Mouse (Mus musculus) neural tube, embryonic 11.5 days (tissue): ENCODE measurements around the gene Neurl4. TPM values are rescaled to one million over a fixed set of nuclear protein-coding genes. Genes with fewer than 3 reads are reported as not detected.

Experiments used
- ATAC-seq: fragments of 200-750 bp; cut with Nextera tagmentation; 2 replicates; pipeline ENCODE4 v1.8.0; 2017; ENCODE audit warnings: moderate number of reproducible peaks, mild to moderate bottlenecking, moderate TSS enrichment, moderate library complexity; ENCODE audit not compliant: insufficient read depth, low FRiP score, low TSS enrichment
- DNase-seq: peaks from one replicate; pipeline ENCODE4 v3.0.0-alpha.2; 2015; ENCODE audit warnings: low spot score
- H3K27ac ChIP-seq: fragments of 300-500 bp; sonication (generic); 2 replicates; pipeline ENCODE4 v1.5.1; 2014; ENCODE audit warnings: low read depth, mild to moderate bottlenecking, low read length
- H3K27me3 ChIP-seq: fragments of 300-500 bp; sonication (generic); 2 replicates; pipeline ENCODE4 v1.6.1; 2014; ENCODE audit warnings: mild to moderate bottlenecking, low read length, mixed read lengths; ENCODE audit not compliant: control insufficient read depth, insufficient read depth
- H3K36me3 ChIP-seq: fragments of 300-500 bp; sonication (generic); 2 replicates; pipeline ENCODE4 v1.6.1; 2014; ENCODE audit warnings: mild to moderate bottlenecking, low read length, moderate library complexity, mixed read lengths; ENCODE audit not compliant: control insufficient read depth, insufficient read depth
- H3K4me1 ChIP-seq: fragments of 300-500 bp; sonication (generic); 2 replicates; pipeline ENCODE4 v1.6.1; 2014; ENCODE audit warnings: low read length, mixed read lengths; ENCODE audit not compliant: control insufficient read depth, insufficient read depth
- H3K4me2 ChIP-seq: fragments of 300-500 bp; sonication (generic); 2 replicates; pipeline ENCODE4 v1.6.1; 2014; ENCODE audit warnings: low read depth, mild to moderate bottlenecking, moderate library complexity
- H3K4me3 ChIP-seq: fragments of 300-500 bp; sonication (generic); 2 replicates; pipeline ENCODE4 v1.5.1; 2014; ENCODE audit warnings: low read depth, low read length
- H3K9ac ChIP-seq: fragments of 300-500 bp; sonication (generic); 2 replicates; pipeline ENCODE4 v1.6.1; 2014; ENCODE audit warnings: mild to moderate bottlenecking, low read length
- H3K9me3 ChIP-seq: fragments of 300-500 bp; sonication (generic); 2 replicates; pipeline ENCODE4 v1.6.1; 2016; ENCODE audit warnings: low read length; ENCODE audit not compliant: control insufficient read depth
- WGBS: fragments of 180-500 bp; shearing (Covaris S2); extraction: QIAGEN DNeasy Blood & Tissue Kit; methylation state at CpG from one replicate; pipeline ENCODE4 v1.1.7; 2014; 5-methylcytosine and 5-hydroxymethylcytosine counted together
- polyA plus RNA-seq: library from polyadenylated mRNA; unstranded; fragments of >200 nt; fragmentation: Nextera tagmentation; extraction: Ambion mirVana; gene quantifications from 2 replicates; pipeline ENCODE4 v1.2.1, GENCODE M21; 2014

Neurl4 gene
- polyA plus RNA-seq, 1 experiment from 2014 or later: 14.2 TPM

GRCm38 (mm10) chr11:69931769-69932168 lies 30.9 kb downstream of the Neurl4 start:
- no peak overlapping the region for H3K9ac ChIP-seq
- DNase-seq: no peak
- H3K27ac ChIP-seq: no peak overlapping the region
- H3K9me3 ChIP-seq: no peaks in the 10 kb centered on the region
- no peak overlapping the region for H3K4me3 ChIP-seq
- no peak overlapping the region for H3K4me2 ChIP-seq
- H3K4me1 ChIP-seq: peaks cover 10% of the 10 kb centered on the region; the same call in 1 of the 2 replicates
- H3K36me3 ChIP-seq: no peaks in the 10 kb centered on the region
- peaks cover 13% of the 10 kb centered on the region for H3K27me3 ChIP-seq
- 74% methylated on average over 8 of the region's 8 CpGs for WGBS
- ATAC-seq: no peak

GRCm38 (mm10) chr11:69932254-69932653 lies 31.4 kb downstream of the Neurl4 start:
- no peak overlapping the region for H3K4me3 ChIP-seq
- H3K27ac ChIP-seq: no peak overlapping the region
- no peak overlapping the region for H3K4me2 ChIP-seq
- H3K9ac ChIP-seq: no peak overlapping the region
- no peaks in the 10 kb centered on the region for H3K9me3 ChIP-seq
- DNase-seq (peak; percentile 7), ATAC-seq (no peak)
- peaks cover 12% of the 10 kb centered on the region; the same call in 1 of the 2 replicates for H3K4me1 ChIP-seq
- H3K36me3 ChIP-seq: no peaks in the 10 kb centered on the region
- 43% methylated on average over 3 of the region's 3 CpGs for WGBS
- peaks cover 18% of the 10 kb centered on the region for H3K27me3 ChIP-seq

DNA sequence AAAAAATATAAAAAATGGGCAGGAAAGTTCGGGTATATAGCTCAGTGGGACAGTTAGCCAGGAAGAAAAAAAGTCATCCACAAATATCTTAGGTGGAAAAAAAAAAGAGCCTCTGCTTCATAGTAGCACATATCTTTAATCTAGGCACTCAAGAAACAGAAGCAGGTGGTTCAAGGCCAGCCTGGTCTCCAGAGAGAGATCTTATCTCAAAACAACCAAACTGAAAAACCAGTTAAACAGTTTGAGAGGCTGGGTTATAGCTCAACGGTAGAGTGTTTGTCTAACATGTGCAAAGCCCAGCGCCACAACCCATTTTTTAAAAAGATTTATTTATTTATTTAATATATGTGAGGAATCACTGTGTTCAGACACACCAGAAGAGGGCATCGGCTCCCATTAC lies 32.2 kb downstream of the Neurl4 start:
- Histone ChIP-seq H3K9ac (no peak overlapping the region), H3K4me2 (no peak overlapping the region), H3K4me1 (peaks cover 12% of the 10 kb centered on the region; the same call in 1 of the 2 replicates), H3K36me3 (no peaks in the 10 kb centered on the region), H3K4me3 (no peak overlapping the region), H3K27me3 (peaks cover 26% of the 10 kb centered on the region), H3K27ac (no peak overlapping the region), H3K9me3 (no peaks in the 10 kb centered on the region)
- 79% methylated on average over 4 of the region's 4 CpGs for WGBS
- no peak for DNase-seq
- ATAC-seq: no peak

GRCm38 (mm10) chr11:69934169-69934568 lies 33.3 kb downstream of the Neurl4 start:
- Histone ChIP-seq H3K27ac (no peak overlapping the region), H3K4me2 (peak overlapping the region; percentile 27; the same call in 1 of the 2 replicates), H3K36me3 (no peaks in the 10 kb centered on the region), H3K9ac (no peak overlapping the region), H3K4me1 (peaks cover 12% of the 10 kb centered on the region; the same call in 1 of the 2 replicates), H3K27me3 (peaks cover 32% of the 10 kb centered on the region), H3K4me3 (no peak overlapping the region), H3K9me3 (no peaks in the 10 kb centered on the region)
- WGBS: under 1% methylated on average over 18 of the region's 18 CpGs
- peak; percentile 39; the same call in 1 of the 2 replicates for ATAC-seq
- peak; percentile 93 for DNase-seq

DNA sequence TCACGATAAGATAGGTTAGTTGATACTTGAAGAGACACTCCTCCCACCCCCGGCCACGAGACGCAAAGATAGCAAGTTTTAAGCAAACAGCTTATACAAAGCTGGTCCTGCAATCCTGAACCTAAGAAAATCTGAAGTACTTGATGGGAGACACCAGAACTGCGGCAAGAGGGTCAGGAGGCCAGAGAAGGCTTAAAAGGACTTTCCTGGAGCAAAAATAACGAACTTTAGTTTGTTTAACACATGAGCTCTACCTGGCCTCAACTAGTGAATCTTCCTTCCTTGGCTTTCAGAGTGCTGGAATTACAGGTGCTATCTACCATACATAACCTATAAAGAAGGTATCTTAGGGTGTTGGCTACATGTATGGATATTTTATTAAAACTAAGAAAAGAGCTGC lies 33.8 kb downstream of the Neurl4 start:
- H3K4me2 ChIP-seq: peak overlapping the region; percentile 99; the same call in 1 of the 2 replicates
- peaks cover 32% of the 10 kb centered on the region for H3K27me3 ChIP-seq

GRCm38 (mm10) chr11:69935137-69935879 lies 34.4 kb downstream of the Neurl4 start, which contains the start of gene Ybx2:
Gene Ybx2 (plus strand): TSS chr11:69935796.
- peak within 1 kb of the TSS; percentile 47 for H3K9ac ChIP-seq
- no peak within 1 kb of the TSS for H3K27ac ChIP-seq
- H3K4me1 ChIP-seq: peaks cover 12% of the 10 kb centered on the region; the same call in 1 of the 2 replicates
- H3K4me2 ChIP-seq: peak within 1 kb of the TSS; percentile 99
- peak within 1 kb of the TSS; percentile 55 for H3K4me3 ChIP-seq
- WGBS: 2% methylated on average over 30 of the region's 62 CpGs
- ATAC-seq (peak; percentile 89), DNase-seq (peak; percentile 91)
- no peaks in the 10 kb centered on the region for H3K9me3 ChIP-seq
- no peaks in the 10 kb centered on the region for H3K36me3 ChIP-seq
- peaks cover 32% of the 10 kb centered on the region for H3K27me3 ChIP-seq

More for the DNA sequence above, 33.8 kb downstream of the Neurl4 start:
- no peak for DNase-seq
- no peaks in the 10 kb centered on the region for H3K9me3 ChIP-seq
- WGBS: 20% methylated on average over 6 of the region's 6 CpGs
- no peaks in the 10 kb centered on the region for H3K36me3 ChIP-seq
- peak overlapping the region; percentile 42; the same call in 1 of the 2 replicates for H3K9ac ChIP-seq
- H3K27ac ChIP-seq: no peak overlapping the region
- peaks cover 12% of the 10 kb centered on the region; the same call in 1 of the 2 replicates for H3K4me1 ChIP-seq
- no peak for ATAC-seq
- no peak overlapping the region for H3K4me3 ChIP-seq

DNA sequence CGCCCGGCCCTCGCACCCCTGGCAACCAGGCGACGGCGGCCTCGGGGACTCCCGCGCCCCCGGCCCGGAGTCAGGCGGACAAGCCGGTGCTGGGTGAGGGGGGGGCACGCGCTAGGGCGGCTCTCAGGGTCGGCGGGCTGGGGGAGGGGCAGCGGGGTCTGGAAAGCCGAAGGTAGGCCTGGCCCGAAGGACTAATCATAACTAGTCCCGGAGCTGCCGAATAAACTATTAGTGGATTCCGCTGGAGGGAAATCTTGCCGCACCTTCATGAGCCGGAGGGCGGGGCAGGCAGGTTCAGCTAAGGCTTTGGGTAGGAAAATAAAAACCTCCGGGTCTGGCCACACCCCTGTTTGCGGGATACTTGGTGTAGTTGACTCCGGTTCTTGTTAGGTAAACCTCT lies 35.3 kb downstream of the Neurl4 start:
- no peak for DNase-seq
- Histone ChIP-seq H3K9ac (peak overlapping the region; percentile 47), H3K4me1 (peaks cover 12% of the 10 kb centered on the region; the same call in 1 of the 2 replicates), H3K27ac (no peak overlapping the region), H3K4me3 (peak overlapping the region; percentile 55), H3K4me2 (peak overlapping the region; percentile 99), H3K27me3 (peaks cover 32% of the 10 kb centered on the region), H3K9me3 (no peaks in the 10 kb centered on the region), H3K36me3 (no peaks in the 10 kb centered on the region)
- no peak for ATAC-seq
- 2% methylated on average over 26 of the region's 30 CpGs for WGBS

- Histone ChIP-seq H3K9ac (no peak overlapping the region), H3K4me1 (peaks cover 12% of the 10 kb centered on the region; the same call in 1 of the 2 replicates), H3K27me3 (peaks cover 32% of the 10 kb centered on the region), H3K9me3 (no peaks in the 10 kb centered on the region), H3K4me3 (peak overlapping the region; percentile 55; the same call in 1 of the 2 replicates), H3K27ac (no peak overlapping the region), H3K4me2 (peak overlapping the region; percentile 99), H3K36me3 (no peaks in the 10 kb centered on the region)
- ATAC-seq (no peak), DNase-seq (no peak)
- WGBS: 51% methylated on average over 9 of the region's 9 CpGs
Measured at GRCm38 (mm10) chr11:69936714-69937347, 36.0 kb downstream of the Neurl4 start.
